Mouse (Mus musculus) heart, embryonic 11.5 days (tissue): ENCODE measurements at regions not wholly inside any gene's neighbourhood (a gene's known extent, or its start where the extent isn't known, plus 50 kb on each side); places are given as distances from the start of the nearest gene placed in this dataset.

ENCODE experiments used
- ATAC-seq: fragments of 200-750 bp; cut with Nextera tagmentation; replicated peaks from 2 replicates; pipeline ENCODE4 v1.8.0; 2017; ENCODE audit warnings: moderate library complexity; ENCODE audit not compliant: insufficient number of reproducible peaks, low FRiP score, low TSS enrichment
- H3K27ac ChIP-seq: fragments of 300-500 bp; sonication (generic); 2 replicates; pipeline ENCODE4 v1.5.1; 2014; ENCODE audit warnings: mild to moderate bottlenecking, low read depth, low read length
- H3K27me3 ChIP-seq: fragments of 300-500 bp; sonication (generic); 2 replicates; pipeline ENCODE4 v1.6.1; 2014; ENCODE audit warnings: mild to moderate bottlenecking, low read length, mixed read lengths; ENCODE audit not compliant: control insufficient read depth, insufficient read depth
- H3K36me3 ChIP-seq: fragments of 300-500 bp; sonication (generic); 2 replicates; pipeline ENCODE4 v1.6.1; 2014; ENCODE audit warnings: mild to moderate bottlenecking, low read length, moderate library complexity, mixed read lengths; ENCODE audit not compliant: control insufficient read depth, insufficient read depth
- H3K4me1 ChIP-seq: fragments of 300-500 bp; sonication (generic); 2 replicates; pipeline ENCODE4 v1.6.1; 2014; ENCODE audit warnings: low read length; ENCODE audit not compliant: control insufficient read depth, insufficient read depth
- H3K4me2 ChIP-seq: fragments of 300-500 bp; sonication (generic); 2 replicates; pipeline ENCODE4 v1.6.1; 2014; ENCODE audit warnings: mild to moderate bottlenecking, moderate library complexity
- H3K4me3 ChIP-seq: fragments of 300-500 bp; sonication (generic); 2 replicates; pipeline ENCODE4 v1.5.1; 2014; ENCODE audit warnings: low read depth, low read length
- H3K9ac ChIP-seq: fragments of 300-500 bp; sonication (generic); 2 replicates; pipeline ENCODE4 v1.6.1; 2014; ENCODE audit warnings: mild to moderate bottlenecking, low read depth, low read length, moderate library complexity
- H3K9me3 ChIP-seq: fragments of 300-500 bp; sonication (generic); replicated peaks from 2 replicates; pipeline ENCODE4 v1.6.1; 2016; ENCODE audit warnings: low read length; ENCODE audit not compliant: control insufficient read depth
- WGBS: fragments of 180-500 bp; shearing (Covaris S2); extraction: QIAGEN DNeasy Blood & Tissue Kit; methylation state at CpG from one replicate; pipeline ENCODE4 v1.1.7; 2014; ENCODE audit not compliant: insufficient replicate concordance; 5-methylcytosine and 5-hydroxymethylcytosine counted together

GRCm38 (mm10) chr3:70130241-70131029, 123.0 kb downstream of the Otol1 start:
- H3K36me3 ChIP-seq, result no peaks in the 10 kb centered on the region
- no peaks in the 10 kb centered on the region for H3K4me1 ChIP-seq
- no peak overlapping the region for H3K9ac ChIP-seq
- ATAC-seq, result no peak
- H3K9me3 ChIP-seq, result no peaks in the 10 kb centered on the region
- WGBS, result 78% methylated on average over 8 of the region's 8 CpGs
- no peak overlapping the region for H3K27ac ChIP-seq
- H3K4me2 ChIP-seq, result no peak overlapping the region
- H3K27me3 ChIP-seq, result no peaks in the 10 kb centered on the region
- H3K4me3 ChIP-seq, result no peak overlapping the region

- H3K27me3 ChIP-seq, result no peaks in the 10 kb centered on the region
- 86% methylated on average over 2 of the region's 2 CpGs for WGBS
- ATAC-seq, result no peak
- H3K27ac ChIP-seq, result no peak overlapping the region
- H3K9ac ChIP-seq, result no peak overlapping the region
- H3K4me1 ChIP-seq, result no peaks in the 10 kb centered on the region
- H3K9me3 ChIP-seq, result no peaks in the 10 kb centered on the region
- no peak overlapping the region for H3K4me3 ChIP-seq
- no peaks in the 10 kb centered on the region for H3K36me3 ChIP-seq
- H3K4me2 ChIP-seq, result no peak overlapping the region
Measured at GRCm38 (mm10) chr3:70134963-70135362, 127.5 kb downstream of the Otol1 start.

- no peak overlapping the region for H3K27ac ChIP-seq
- H3K9ac ChIP-seq, result no peak overlapping the region
- H3K27me3 ChIP-seq, result no peaks in the 10 kb centered on the region
- no peak overlapping the region for H3K4me2 ChIP-seq
- H3K9me3 ChIP-seq, result no peaks in the 10 kb centered on the region
- no peaks in the 10 kb centered on the region for H3K4me1 ChIP-seq
- H3K4me3 ChIP-seq, result no peak overlapping the region
- ATAC-seq, result no peak
- 77% methylated on average over 2 of the region's 2 CpGs for WGBS
- H3K36me3 ChIP-seq, result no peaks in the 10 kb centered on the region
Measured at GRCm38 (mm10) chr3:70138488-70138887, 131.1 kb downstream of the Otol1 start.

- 71% methylated on average over 4 of the region's 4 CpGs for WGBS
- ATAC-seq, result no peak
- H3K9ac ChIP-seq, result no peak overlapping the region
- H3K27me3 ChIP-seq, result no peaks in the 10 kb centered on the region
- H3K9me3 ChIP-seq, result no peaks in the 10 kb centered on the region
- no peak overlapping the region for H3K4me3 ChIP-seq
- no peak overlapping the region for H3K27ac ChIP-seq
- no peaks in the 10 kb centered on the region for H3K36me3 ChIP-seq
- no peaks in the 10 kb centered on the region for H3K4me1 ChIP-seq
- no peak overlapping the region for H3K4me2 ChIP-seq
Measured at GRCm38 (mm10) chr3:70138926-70139325, 131.5 kb downstream of the Otol1 start.

GRCm38 (mm10) chr3:70145728-70146127, 138.3 kb downstream of the Otol1 start:
- H3K27ac ChIP-seq, result no peak overlapping the region
- no peak overlapping the region for H3K9ac ChIP-seq
- no peaks in the 10 kb centered on the region for H3K9me3 ChIP-seq
- no peaks in the 10 kb centered on the region for H3K27me3 ChIP-seq
- H3K4me2 ChIP-seq, result no peak overlapping the region
- no peak for ATAC-seq
- no peaks in the 10 kb centered on the region for H3K4me1 ChIP-seq
- 64% methylated on average over 1 of the region's 1 CpGs for WGBS
- H3K4me3 ChIP-seq, result no peak overlapping the region
- no peaks in the 10 kb centered on the region for H3K36me3 ChIP-seq

GRCm38 (mm10) chr3:70151156-70151555, 143.7 kb downstream of the Otol1 start:
- Histone ChIP-seq H3K27ac (no peak overlapping the region), H3K4me3 (no peak overlapping the region), H3K9me3 (no peaks in the 10 kb centered on the region), H3K4me1 (no peaks in the 10 kb centered on the region), H3K9ac (no peak overlapping the region), H3K36me3 (no peaks in the 10 kb centered on the region), H3K27me3 (no peaks in the 10 kb centered on the region), H3K4me2 (no peak overlapping the region)
- ATAC-seq, result no peak
- 62% methylated on average over 5 of the region's 5 CpGs for WGBS

GRCm38 (mm10) chr3:70160043-70160442, 152.6 kb downstream of the Otol1 start:
- Histone ChIP-seq H3K27ac (no peak overlapping the region), H3K4me2 (no peak overlapping the region), H3K4me1 (no peaks in the 10 kb centered on the region), H3K9me3 (no peaks in the 10 kb centered on the region), H3K4me3 (no peak overlapping the region), H3K9ac (no peak overlapping the region), H3K27me3 (no peaks in the 10 kb centered on the region), H3K36me3 (no peaks in the 10 kb centered on the region)
- WGBS, result 79% methylated on average over 9 of the region's 9 CpGs
- no peak for ATAC-seq

- Histone ChIP-seq H3K4me3 (no peak overlapping the region), H3K9me3 (no peaks in the 10 kb centered on the region), H3K27ac (no peak overlapping the region), H3K9ac (no peak overlapping the region), H3K36me3 (no peaks in the 10 kb centered on the region), H3K4me1 (no peaks in the 10 kb centered on the region), H3K4me2 (no peak overlapping the region), H3K27me3 (no peaks in the 10 kb centered on the region)
- ATAC-seq, result no peak
- WGBS, result 46% methylated on average over 4 of the region's 4 CpGs
Measured at GRCm38 (mm10) chr3:70171667-70172066, 164.3 kb downstream of the Otol1 start.

GRCm38 (mm10) chr3:70176391-70176790, 169.0 kb downstream of the Otol1 start:
- Histone ChIP-seq H3K4me3 (no peak overlapping the region), H3K9me3 (no peaks in the 10 kb centered on the region), H3K27me3 (no peaks in the 10 kb centered on the region), H3K4me2 (no peak overlapping the region), H3K27ac (no peak overlapping the region), H3K36me3 (no peaks in the 10 kb centered on the region), H3K9ac (no peak overlapping the region), H3K4me1 (no peaks in the 10 kb centered on the region)
- ATAC-seq, result no peak
- WGBS, result 81% methylated on average over 1 of the region's 1 CpGs
